Mouse (Mus musculus) right cerebral cortex, adult 18-20 months (tissue): ENCODE results near the gene Rarg.
"Not testable (repeated sequence)": the region's sequence is repeated elsewhere in the genome, so short reads cannot be mapped to it uniquely, and the experiment has no call there.

Source experiments
- DNase-seq: peaks from one replicate; pipeline ENCODE4 v3.0.0; 2022; ENCODE audit warnings: mixed read lengths

The Rarg gene

GRCm38 (mm10) chr15:102235371-102236027, 21.8 kb downstream of the Rarg start:
- DNase-seq = no peak

- no peak for DNase-seq
Measured at GRCm38 (mm10) chr15:102233896-102234295, 23.4 kb downstream of the Rarg start.

GRCm38 (mm10) chr15:102232764-102233163, 24.6 kb downstream of the Rarg start:
- DNase-seq = no peak

- no peak for DNase-seq
Measured at GRCm38 (mm10) chr15:102231748-102232147, 25.6 kb downstream of the Rarg start, which contains the start of gene Itgb7. Gene Itgb7, minus strand, starts transcription at chr15:102231944.

- no peak for DNase-seq
Measured at GRCm38 (mm10) chr15:102230408-102231321, 26.7 kb downstream of the Rarg start.

- DNase-seq = not testable (repeated sequence)
Measured at GRCm38 (mm10) chr15:102225619-102226018, 31.7 kb downstream of the Rarg start.

- no peak for DNase-seq
Measured at GRCm38 (mm10) chr15:102224992-102225617, 32.2 kb downstream of the Rarg start.

GRCm38 (mm10) chr15:102224186-102224991, 32.9 kb downstream of the Rarg start:
- peak; percentile 80 for DNase-seq

GRCm38 (mm10) chr15:102222386-102222785, 34.9 kb downstream of the Rarg start:
- no peak for DNase-seq

GRCm38 (mm10) chr15:102217325-102217724, 40.0 kb downstream of the Rarg start:
- no peak for DNase-seq

- DNase-seq = no peak
Measured at GRCm38 (mm10) chr15:102216459-102217228, 40.7 kb downstream of the Rarg start.

GRCm38 (mm10) chr15:102215624-102216023, 41.7 kb downstream of the Rarg start:
- no peak for DNase-seq

- no peak for DNase-seq
Measured at GRCm38 (mm10) chr15:102214132-102214531, 43.2 kb downstream of the Rarg start.

- DNase-seq = no peak
Measured at GRCm38 (mm10) chr15:102211895-102212294, 45.4 kb downstream of the Rarg start.

- no peak for DNase-seq
Measured at GRCm38 (mm10) chr15:102210816-102211215, 46.5 kb downstream of the Rarg start.

- DNase-seq = no peak
Measured at GRCm38 (mm10) chr15:102209114-102209513, 48.2 kb downstream of the Rarg start.

GRCm38 (mm10) chr15:102208092-102208561, 49.2 kb downstream of the Rarg start:
- DNase-seq = no peak

- no peak for DNase-seq
Measured at GRCm38 (mm10) chr15:102207351-102207750, 50.0 kb downstream of the Rarg start.

GRCm38 (mm10) chr15:102205779-102206178, 51.5 kb downstream of the Rarg start:
- DNase-seq = peak; percentile 57

- peak; percentile 19 for DNase-seq
Measured at GRCm38 (mm10) chr15:102204674-102205505, 52.4 kb downstream of the Rarg start, which contains the start of gene Csad. Gene Csad, minus strand, starts transcription at chr15:102204724.
